Mouse (Mus musculus) olfactory bulb, adult 2 months (tissue): Measurements from ENCODE around the gene Tlr5.

Experiments used
- CTCF ChIP-seq: fragments of 200-500 bp; IDR thresholded peaks from 2 replicates; pipeline ENCODE4 v1.5.1; 2012; ENCODE audit warnings: low read depth, mild to moderate bottlenecking, low read length, moderate library complexity; ENCODE audit not compliant: insufficient read depth
- POLR2A ChIP-seq: fragments of 200-500 bp; IDR thresholded peaks from 2 replicates; pipeline ENCODE4 v1.6.1; 2012; ENCODE audit warnings: mild to moderate bottlenecking, low read depth, low read length, moderate library complexity; ENCODE audit not compliant: insufficient read depth

- TF ChIP-seq POLR2A: peak; percentile 47; the same call in 1 of the 2 replicates
- TF ChIP-seq CTCF: peak; percentile 45; the same call in 1 of the 2 replicates
Measured at GRCm38 (mm10) chr1:182982995-182983394, 28.4 kb downstream of the Tlr5 start.
